Mouse (Mus musculus) cerebellum, adult 8-10 months (tissue): ENCODE results near the gene Tmpo.

Source experiments
- DNase-seq: peaks from one replicate; pipeline ENCODE4 v3.0.0; 2022

The Tmpo gene

GRCm38 (mm10) chr10:91180761-91181460 is at the start of gene Tmpo:
Gene Tmpo, minus strand, starts transcription at chr10:91181315.
- no peak for DNase-seq

GRCm38 (mm10) chr10:91230400-91230799 is 49.3 kb upstream of the Tmpo start:
- DNase-seq = no peak

GRCm38 (mm10) chr10:91229518-91229961 is 48.4 kb upstream of the Tmpo start:
- DNase-seq = peak; percentile 2

- DNase-seq = no peak
These were observed 47.9 kb upstream of the Tmpo start for GRCm38 (mm10) chr10:91228924-91229517.

GRCm38 (mm10) chr10:91227034-91227433 is 45.9 kb upstream of the Tmpo start:
- no peak for DNase-seq

- DNase-seq = no peak
These were observed 41.5 kb upstream of the Tmpo start for GRCm38 (mm10) chr10:91222398-91223236.

GRCm38 (mm10) chr10:91208899-91209667 is 28.0 kb upstream of the Tmpo start:
- no peak for DNase-seq

- DNase-seq = no peak
These were observed 27.3 kb upstream of the Tmpo start for GRCm38 (mm10) chr10:91208461-91208860.

GRCm38 (mm10) chr10:91207275-91207674 is 26.2 kb upstream of the Tmpo start:
- DNase-seq = no peak

GRCm38 (mm10) chr10:91205632-91206031 is 24.5 kb upstream of the Tmpo start:
- no peak for DNase-seq

GRCm38 (mm10) chr10:91200581-91200980 is 19.5 kb upstream of the Tmpo start:
- no peak for DNase-seq

- no peak for DNase-seq
These were observed 18.2 kb upstream of the Tmpo start for GRCm38 (mm10) chr10:91199238-91199780.

- no peak for DNase-seq
These were observed 16.6 kb upstream of the Tmpo start for GRCm38 (mm10) chr10:91197704-91198103.

GRCm38 (mm10) chr10:91196778-91197177 is 15.7 kb upstream of the Tmpo start:
- DNase-seq = no peak

GRCm38 (mm10) chr10:91195680-91196079 is 14.6 kb upstream of the Tmpo start:
- no peak for DNase-seq

- DNase-seq = no peak
These were observed 14.0 kb upstream of the Tmpo start for GRCm38 (mm10) chr10:91195091-91195490.

- DNase-seq = no peak
These were observed 10.7 kb upstream of the Tmpo start for GRCm38 (mm10) chr10:91191851-91192250.

GRCm38 (mm10) chr10:91189476-91189875 is 8.4 kb upstream of the Tmpo start:
- no peak for DNase-seq

GRCm38 (mm10) chr10:91188684-91189287 is 7.7 kb upstream of the Tmpo start:
- DNase-seq = no peak

- DNase-seq = peak; percentile 93
These were observed 6.8 kb upstream of the Tmpo start for GRCm38 (mm10) chr10:91187872-91188271.

GRCm38 (mm10) chr10:91187349-91187748 is 6.2 kb upstream of the Tmpo start:
- no peak for DNase-seq

- DNase-seq = no peak
These were observed 4.6 kb upstream of the Tmpo start for GRCm38 (mm10) chr10:91185721-91186120.
